Mouse (Mus musculus): ENCODE data around the gene Abcb9. TPM values are rescaled to one million over a fixed set of nuclear protein-coding genes. Genes with fewer than 3 reads are reported as not detected.

The Abcb9 gene
- polyA plus RNA-seq, 1 experiment from 2014 or later, result 12.8 TPM

- ATAC-seq (ENCODE audit: low read depth), result no peak
- H3K27ac ChIP-seq (ENCODE audit: low read depth, low read length), result no peak overlapping the region
- no peaks in the 10 kb centered on the region for H3K27me3 ChIP-seq (ENCODE audit: control insufficient read depth, insufficient read depth, low read length)
- H3K9ac ChIP-seq (replicated peaks; ENCODE audit: low read depth, low read length), result no peak overlapping the region
- 84% methylated on average over 13 of the region's 13 CpGs for WGBS
- 0 out of 2 replicates have a peak, but pooled peaks cover 7% of the 10 kb centered on the region for H3K4me1 ChIP-seq (ENCODE audit: control insufficient read depth, insufficient read depth, low read length)
- no peak overlapping the region for H3K4me3 ChIP-seq (ENCODE audit: low read depth, low read length)
- no peaks in the 10 kb centered on the region for H3K9me3 ChIP-seq (ENCODE audit: control insufficient read depth, low read length)
- H3K36me3 ChIP-seq (ENCODE audit: control insufficient read depth, insufficient read depth, low read length), result no peaks in the 10 kb centered on the region
- H3K4me2 ChIP-seq (ENCODE audit: low read depth, low read length), result no peak overlapping the region
Observed at GRCm38 (mm10) chr5:124077241-124077640, 18.4 kb downstream of the Abcb9 start.

GRCm38 (mm10) chr5:124076559-124076958 is 19.0 kb downstream of the Abcb9 start:
- no peak overlapping the region for H3K27ac ChIP-seq (ENCODE audit: low read depth, low read length)
- H3K9me3 ChIP-seq (ENCODE audit: control insufficient read depth, low read length), result no peaks in the 10 kb centered on the region
- no peak for ATAC-seq (ENCODE audit: low read depth)
- WGBS, result 57% methylated on average over 9 of the region's 9 CpGs
- no peak overlapping the region for H3K4me2 ChIP-seq (ENCODE audit: low read depth, low read length)
- H3K4me3 ChIP-seq (ENCODE audit: low read depth, low read length), result no peak overlapping the region
- no peak overlapping the region for H3K9ac ChIP-seq (replicated peaks; ENCODE audit: low read depth, low read length)
- no peaks in the 10 kb centered on the region for H3K27me3 ChIP-seq (ENCODE audit: control insufficient read depth, insufficient read depth, low read length)
- H3K36me3 ChIP-seq (ENCODE audit: control insufficient read depth, insufficient read depth, low read length), result no peaks in the 10 kb centered on the region
- H3K4me1 ChIP-seq (ENCODE audit: control insufficient read depth, insufficient read depth, low read length), result 0 out of 2 replicates have a peak, but pooled peaks cover 7% of the 10 kb centered on the region

DNA sequence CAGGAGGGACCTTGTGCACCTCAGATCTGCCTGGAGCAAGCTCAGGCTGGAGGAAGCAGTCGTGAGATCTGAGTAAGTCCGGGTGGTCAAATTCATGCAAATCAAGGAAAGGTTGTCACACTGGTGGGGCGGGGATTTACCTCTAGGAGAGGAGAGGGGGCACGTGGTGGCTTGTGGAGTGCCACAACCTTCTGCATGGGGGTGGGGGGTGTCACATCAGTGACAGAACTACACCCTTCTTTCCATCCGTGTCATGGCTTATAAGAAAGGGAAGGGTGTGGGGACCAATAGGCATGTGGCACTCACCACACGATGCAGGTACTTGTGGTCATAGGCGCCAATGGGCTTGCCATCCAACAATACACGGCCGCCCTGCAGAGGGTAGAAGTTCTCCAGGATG is 19.9 kb downstream of the Abcb9 start:
- 76% methylated on average over 9 of the region's 9 CpGs for WGBS
- no peak for ATAC-seq (ENCODE audit: low read depth)
- no peak overlapping the region for H3K4me2 ChIP-seq (ENCODE audit: low read depth, low read length)

GRCm38 (mm10) chr5:124074845-124075307 is 20.7 kb downstream of the Abcb9 start:
- H3K4me2 ChIP-seq (ENCODE audit: low read depth, low read length), result no peak overlapping the region
- no peak overlapping the region for H3K4me3 ChIP-seq (ENCODE audit: low read depth, low read length)
- WGBS, result 68% methylated on average over 10 of the region's 10 CpGs
- no peak overlapping the region for H3K27ac ChIP-seq (ENCODE audit: low read depth, low read length)
- H3K9me3 ChIP-seq (ENCODE audit: control insufficient read depth, low read length), result no peaks in the 10 kb centered on the region
- no peak overlapping the region for H3K9ac ChIP-seq (replicated peaks; ENCODE audit: low read depth, low read length)
- no peaks in the 10 kb centered on the region for H3K27me3 ChIP-seq (ENCODE audit: control insufficient read depth, insufficient read depth, low read length)
- 0 out of 2 replicates have a peak, but pooled peaks cover 7% of the 10 kb centered on the region for H3K4me1 ChIP-seq (ENCODE audit: control insufficient read depth, insufficient read depth, low read length)
- ATAC-seq (ENCODE audit: low read depth), result no peak
- no peaks in the 10 kb centered on the region for H3K36me3 ChIP-seq (ENCODE audit: control insufficient read depth, insufficient read depth, low read length)

More for the DNA sequence above, 19.9 kb downstream of the Abcb9 start:
- no peaks in the 10 kb centered on the region for H3K27me3 ChIP-seq (ENCODE audit: control insufficient read depth, insufficient read depth, low read length)
- 0 out of 2 replicates have a peak, but pooled peaks cover 7% of the 10 kb centered on the region for H3K4me1 ChIP-seq (ENCODE audit: control insufficient read depth, insufficient read depth, low read length)
- H3K9ac ChIP-seq (replicated peaks; ENCODE audit: low read depth, low read length), result no peak overlapping the region
- no peak overlapping the region for H3K27ac ChIP-seq (ENCODE audit: low read depth, low read length)
- H3K4me3 ChIP-seq (ENCODE audit: low read depth, low read length), result no peak overlapping the region
- no peaks in the 10 kb centered on the region for H3K36me3 ChIP-seq (ENCODE audit: control insufficient read depth, insufficient read depth, low read length)
- H3K9me3 ChIP-seq (ENCODE audit: control insufficient read depth, low read length), result no peaks in the 10 kb centered on the region

DNA sequence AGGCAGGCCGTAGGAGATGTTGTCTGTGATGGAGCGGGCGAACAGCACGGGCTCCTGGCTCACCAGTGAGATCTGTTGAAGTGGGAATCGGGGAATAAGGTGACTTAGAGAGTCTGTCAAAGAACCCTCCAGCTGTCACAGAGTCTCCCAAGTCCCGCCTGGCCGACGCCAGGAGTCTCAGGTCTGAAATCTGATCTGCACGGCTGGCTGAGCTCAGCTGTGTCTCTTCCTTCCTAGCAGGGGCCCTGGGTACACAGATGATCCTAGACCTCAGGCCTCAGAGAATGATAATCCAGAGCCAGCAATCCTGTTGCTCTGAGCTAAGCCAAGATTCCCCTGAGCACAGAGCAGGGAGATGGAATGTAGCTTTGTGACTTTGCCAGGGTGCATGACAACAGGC is 21.9 kb downstream of the Abcb9 start:
- Histone ChIP-seq H3K4me3 (ENCODE audit: low read depth, low read length) (no peak overlapping the region), H3K27ac (ENCODE audit: low read depth, low read length) (no peak overlapping the region), H3K9ac (replicated peaks; ENCODE audit: low read depth, low read length) (no peak overlapping the region), H3K36me3 (ENCODE audit: control insufficient read depth, insufficient read depth, low read length) (no peaks in the 10 kb centered on the region), H3K4me2 (ENCODE audit: low read depth, low read length) (no peak overlapping the region), H3K27me3 (ENCODE audit: control insufficient read depth, insufficient read depth, low read length) (no peaks in the 10 kb centered on the region), H3K9me3 (ENCODE audit: control insufficient read depth, low read length) (no peaks in the 10 kb centered on the region), H3K4me1 (ENCODE audit: control insufficient read depth, insufficient read depth, low read length) (0 out of 2 replicates have a peak, but pooled peaks cover 5% of the 10 kb centered on the region)
- WGBS, result 54% methylated on average over 9 of the region's 9 CpGs
- no peak for ATAC-seq (ENCODE audit: low read depth)

DNA sequence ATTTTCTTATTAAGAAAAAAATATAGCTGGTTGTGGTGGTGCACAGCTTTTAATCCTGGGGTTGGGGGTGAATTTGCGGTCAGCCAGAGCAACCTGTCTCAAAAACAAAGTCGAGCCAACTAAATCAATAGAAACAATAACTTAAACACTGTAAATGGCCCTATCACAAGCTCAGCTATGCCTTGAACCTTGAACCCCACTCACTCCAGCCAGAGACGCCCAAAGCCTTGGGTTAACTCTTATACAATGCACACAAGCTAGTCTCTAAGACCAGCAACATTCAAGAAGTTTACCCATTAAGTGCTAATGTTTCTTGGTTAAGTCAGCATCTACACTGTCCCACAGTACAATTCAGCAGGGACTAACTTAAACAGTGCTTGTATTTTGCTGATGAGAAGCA is 25.9 kb downstream of the Abcb9 start:
- no peak overlapping the region for H3K4me3 ChIP-seq (ENCODE audit: low read depth, low read length)
- no peaks in the 10 kb centered on the region for H3K4me1 ChIP-seq (ENCODE audit: control insufficient read depth, insufficient read depth, low read length)
- no peak overlapping the region for H3K9ac ChIP-seq (replicated peaks; ENCODE audit: low read depth, low read length)
- ATAC-seq (ENCODE audit: low read depth), result no peak
- no peak overlapping the region for H3K27ac ChIP-seq (ENCODE audit: low read depth, low read length)
- no peaks in the 10 kb centered on the region for H3K9me3 ChIP-seq (ENCODE audit: control insufficient read depth, low read length)
- no peaks in the 10 kb centered on the region for H3K27me3 ChIP-seq (ENCODE audit: control insufficient read depth, insufficient read depth, low read length)
- WGBS, result 86% methylated on average over 3 of the region's 3 CpGs
- no peaks in the 10 kb centered on the region for H3K36me3 ChIP-seq (ENCODE audit: control insufficient read depth, insufficient read depth, low read length)
- H3K4me2 ChIP-seq (ENCODE audit: low read depth, low read length), result no peak overlapping the region

GRCm38 (mm10) chr5:124062037-124062824 is 33.4 kb downstream of the Abcb9 start:
- no peaks in the 10 kb centered on the region for H3K27me3 ChIP-seq (ENCODE audit: control insufficient read depth, insufficient read depth, low read length)
- H3K9ac ChIP-seq (replicated peaks; ENCODE audit: low read depth, low read length), result no peak overlapping the region
- no peak overlapping the region for H3K4me3 ChIP-seq (ENCODE audit: low read depth, low read length)
- ATAC-seq (ENCODE audit: low read depth), result no peak
- 69% methylated on average over 12 of the region's 12 CpGs for WGBS
- H3K36me3 ChIP-seq (ENCODE audit: control insufficient read depth, insufficient read depth, low read length), result no peaks in the 10 kb centered on the region
- H3K27ac ChIP-seq (ENCODE audit: low read depth, low read length), result no peak overlapping the region
- no peaks in the 10 kb centered on the region for H3K9me3 ChIP-seq (ENCODE audit: control insufficient read depth, low read length)
- H3K4me1 ChIP-seq (ENCODE audit: control insufficient read depth, insufficient read depth, low read length), result no peaks in the 10 kb centered on the region
- H3K4me2 ChIP-seq (ENCODE audit: low read depth, low read length), result no peak overlapping the region

DNA sequence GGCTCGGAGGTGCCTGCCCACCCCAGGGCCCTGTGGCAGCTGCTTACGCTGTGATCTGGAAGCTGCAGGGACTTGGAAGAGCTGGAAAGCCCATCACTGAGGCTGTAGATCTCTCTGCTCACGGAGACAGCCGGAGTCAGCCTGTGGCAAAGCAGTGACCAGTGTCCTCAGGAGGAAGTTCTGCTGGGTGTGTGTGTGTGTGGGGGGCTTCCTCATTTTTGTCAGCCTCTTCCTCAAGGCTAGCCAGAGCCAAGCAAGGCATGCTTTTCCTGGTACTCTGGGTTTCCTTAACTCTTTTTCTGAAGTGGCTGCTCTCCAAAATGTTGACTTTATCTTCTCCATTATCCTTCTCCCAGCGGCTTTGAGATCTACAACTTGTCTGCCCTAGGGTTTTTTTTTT is 35.9 kb downstream of the Abcb9 start:
- H3K4me2 ChIP-seq (ENCODE audit: low read depth, low read length), result no peak overlapping the region
- no peaks in the 10 kb centered on the region for H3K36me3 ChIP-seq (ENCODE audit: control insufficient read depth, insufficient read depth, low read length)
- 79% methylated on average over 5 of the region's 5 CpGs for WGBS
- no peaks in the 10 kb centered on the region for H3K9me3 ChIP-seq (ENCODE audit: control insufficient read depth, low read length)
- H3K9ac ChIP-seq (replicated peaks; ENCODE audit: low read depth, low read length), result no peak overlapping the region
- no peaks in the 10 kb centered on the region for H3K4me1 ChIP-seq (ENCODE audit: control insufficient read depth, insufficient read depth, low read length)
- H3K27me3 ChIP-seq (ENCODE audit: control insufficient read depth, insufficient read depth, low read length), result no peaks in the 10 kb centered on the region
- ATAC-seq (ENCODE audit: low read depth), result no peak
- H3K27ac ChIP-seq (ENCODE audit: low read depth, low read length), result no peak overlapping the region
- no peak overlapping the region for H3K4me3 ChIP-seq (ENCODE audit: low read depth, low read length)

DNA sequence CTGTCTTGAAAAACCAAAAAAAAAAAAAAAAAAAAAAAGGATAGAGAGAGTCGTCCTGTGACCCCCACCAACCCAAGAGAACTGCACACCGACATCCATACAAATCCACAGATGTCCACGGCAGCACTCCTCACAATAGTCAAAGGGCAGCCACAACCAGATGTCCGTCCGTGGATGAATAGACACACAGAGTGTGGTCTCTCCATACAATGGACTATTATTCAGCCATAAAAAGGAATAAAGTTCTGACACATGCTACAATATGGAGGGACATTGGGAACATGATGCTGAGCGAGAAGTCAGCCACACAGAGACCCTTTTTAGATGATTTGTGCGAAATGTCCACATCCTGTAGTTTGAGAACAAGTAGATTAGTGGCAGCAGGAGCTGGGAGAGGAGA is 36.8 kb downstream of the Abcb9 start:
- no peaks in the 10 kb centered on the region for H3K27me3 ChIP-seq (ENCODE audit: control insufficient read depth, insufficient read depth, low read length)
- H3K4me2 ChIP-seq (ENCODE audit: low read depth, low read length), result no peak overlapping the region
- no peaks in the 10 kb centered on the region for H3K4me1 ChIP-seq (ENCODE audit: control insufficient read depth, insufficient read depth, low read length)
- H3K27ac ChIP-seq (ENCODE audit: low read depth, low read length), result no peak overlapping the region
- no peak for ATAC-seq (ENCODE audit: low read depth)
- 55% methylated on average over 7 of the region's 7 CpGs for WGBS
- H3K36me3 ChIP-seq (ENCODE audit: control insufficient read depth, insufficient read depth, low read length), result no peaks in the 10 kb centered on the region
- H3K4me3 ChIP-seq (ENCODE audit: low read depth, low read length), result no peak overlapping the region
- H3K9me3 ChIP-seq (ENCODE audit: control insufficient read depth, low read length), result no peaks in the 10 kb centered on the region
- no peak overlapping the region for H3K9ac ChIP-seq (replicated peaks; ENCODE audit: low read depth, low read length)
